8 mouse cellular contexts compared by ENCODE assay signal in the genomic region with DNA sequence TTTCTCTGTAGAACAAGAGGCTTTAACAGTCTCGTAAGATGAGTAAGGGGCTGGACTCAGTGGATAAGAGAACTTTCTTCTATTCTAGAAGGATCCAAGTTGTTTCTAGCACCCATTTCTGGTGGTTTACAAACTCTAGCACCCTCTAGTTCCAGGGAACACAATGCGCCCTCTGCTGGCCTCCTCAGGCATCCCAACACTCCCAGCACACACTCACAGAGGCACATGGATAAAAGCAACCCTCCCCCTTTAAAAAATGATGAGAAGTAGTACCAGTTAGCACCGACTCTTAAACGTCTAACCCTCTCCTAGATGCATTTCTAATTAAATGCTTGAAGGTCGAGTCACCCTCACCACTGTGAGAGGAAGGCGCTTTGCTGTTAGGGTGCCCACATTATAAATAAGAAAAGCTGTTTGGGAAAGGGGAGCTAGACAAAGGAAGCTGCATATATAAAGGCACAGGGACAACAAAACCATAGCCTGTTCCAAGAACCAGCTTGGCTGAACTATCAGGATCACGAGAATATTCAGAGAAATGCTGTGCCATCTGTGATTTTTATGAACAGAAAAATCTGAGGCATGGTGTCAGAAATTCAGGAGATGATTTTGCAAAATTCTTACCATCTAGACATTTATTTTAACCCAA. TPM values are rescaled to one million over a fixed set of nuclear protein-coding genes. Genes with fewer than 3 reads are reported as not detected.
DNase-seq lines count a peak whose midpoint lies in the region; ATAC-seq and TF ChIP-seq lines count a peak whose summit lies in the region.

No protein-coding gene starts in this region.

- no peaks in the 10 kb centered on the region; the same call in 1 of the 2 replicates for H3K4me1 ChIP-seq in lung, adult 2 months (ENCODE audit: control insufficient read depth, insufficient read depth, low read length)
- no peaks in the 10 kb centered on the region; the same call in 1 of the 2 replicates for H3K4me1 ChIP-seq in embryonic fibroblast, embryonic 13.5 days (ENCODE audit: control insufficient read depth, insufficient read depth, low read length)

- peak; percentile 61 for TF ChIP-seq CTCF in lung, adult 2 months (IDR thresholded peaks at IDR 0.05; ENCODE audit: insufficient read depth, low read length)
- peak; percentile 62; the same call in 1 of the 2 replicates for TF ChIP-seq CTCF in embryonic fibroblast, embryonic 13.5 days (IDR thresholded peaks at IDR 0.05; ENCODE audit: borderline replicate concordance, insufficient read depth, low read length)

- no peak for TF ChIP-seq POLR2A in lung, adult 2 months (IDR thresholded peaks at IDR 0.05; ENCODE audit: borderline replicate concordance, extremely low read depth, low read depth, low read length)
- no peak for TF ChIP-seq POLR2A in embryonic fibroblast, embryonic 13.5 days (IDR thresholded peaks at IDR 0.05; ENCODE audit: low read depth, low read length)

- H3K27ac ChIP-seq in embryonic fibroblast, embryonic 13.5 days (ENCODE audit: insufficient read depth, low read length) = no peak overlapping the region

- peak; percentile 67; the same call in 1 of the 2 replicates for ATAC-seq in megakaryocyte-erythroid progenitor cell, adult 5-6 weeks (replicated peaks; ENCODE audit: low FRiP score, low TSS enrichment, poor library complexity, severe bottlenecking)

- no peak overlapping the region for H3K4me3 ChIP-seq in lung, adult 2 months (replicated peaks; ENCODE audit: extremely low read depth, low read depth, low read length)
- no peak overlapping the region for H3K4me3 ChIP-seq in embryonic fibroblast, embryonic 13.5 days (ENCODE audit: insufficient read depth, low read length)

- peak; percentile 28 for DNase-seq in embryo, embryonic 10 days (ENCODE audit: low spot score)
- DNase-seq in embryo, embryonic 11 days = no peak
- no peak for DNase-seq in lung, adult 2 months
- DNase-seq in lung, postnatal 10 days = no peak
- no peak for DNase-seq in spleen, postnatal 36 days (ENCODE audit: low spot score in 2 of 2)
- no peak for DNase-seq in kidney, adult 18-20 months

- 61% methylated on average over 7 of the region's 7 CpGs for WGBS in lung, adult 2 months

RNA-seq across cellular contexts. Expression of a gene that starts 18.9 kb away (rescaled TPM):
- 6.8 and 10.1 TPM in 2 replicates for polyA plus RNA-seq in lung, adult 2 months (2012; rRNA removed)
- 2.5 and 3.2 TPM in 2 replicates for polyA plus RNA-seq in embryonic fibroblast, embryonic 13.5 days (2011; ENCODE audit: insufficient read length, low read depth, missing spikeins)
- 46.9 and 49.2 TPM in 2 replicates for total RNA-seq in megakaryocyte-erythroid progenitor cell, adult 5-6 weeks (2014; fragmentation: Nextera tagmentation)
- 104 and 109 TPM in 2 replicates for total RNA-seq in megakaryocyte-erythroid progenitor cell, adult 5-6 weeks (2017)
